Mouse (Mus musculus) ES-Bruce4 (cell line): ENCODE data around the gene Tex14. TPM values are rescaled to one million over a fixed set of nuclear protein-coding genes. Genes with fewer than 3 reads are reported as not detected.
A peak's percentile ranks its signal among the peaks of the same experiment; 100 is the strongest.

ENCODE experiments used
- H3K27ac ChIP-seq: 2 replicates; pipeline ENCODE4 v1.5.1; 2012; ENCODE audit warnings: low read length, inconsistent platforms; ENCODE audit not compliant: insufficient read depth
- H3K27me3 ChIP-seq: 2 replicates; pipeline ENCODE4 v1.6.1; 2012; ENCODE audit warnings: mild to moderate bottlenecking, low read length, inconsistent platforms; ENCODE audit not compliant: control insufficient read depth, poor library complexity, insufficient read depth, severe bottlenecking
- H3K36me3 ChIP-seq: 2 replicates; pipeline ENCODE4 v1.6.1; 2012; ENCODE audit warnings: inconsistent platforms, mild to moderate bottlenecking, low read length, moderate library complexity; ENCODE audit not compliant: control insufficient read depth, poor library complexity, insufficient read depth, severe bottlenecking
- H3K4me1 ChIP-seq: one replicate; pipeline ENCODE4 v1.8.1; 2011; ENCODE audit warnings: low read length; ENCODE audit not compliant: control insufficient read depth, insufficient read depth
- H3K4me3 ChIP-seq: 2 replicates; pipeline ENCODE4 v1.5.1; 2011; ENCODE audit warnings: low read depth, mild to moderate bottlenecking, low read length
- H3K9ac ChIP-seq: 2 replicates; pipeline ENCODE4 v1.6.1; 2012; ENCODE audit warnings: low read depth, mild to moderate bottlenecking, inconsistent platforms; ENCODE audit not compliant: poor library complexity, severe bottlenecking
- H3K9me3 ChIP-seq: replicated peaks from 2 replicates; pipeline ENCODE4 v1.6.1; 2012; ENCODE audit warnings: mild to moderate bottlenecking, low read length, inconsistent platforms; ENCODE audit not compliant: control insufficient read depth, poor library complexity, insufficient read depth, severe bottlenecking
- CTCF ChIP-seq: IDR thresholded peaks from one replicate; pipeline ENCODE4 v1.8.1; 2011; ENCODE audit warnings: low read depth, low read length
- EP300 ChIP-seq: IDR thresholded peaks from 2 replicates; pipeline ENCODE4 v1.6.1; 2011; ENCODE audit warnings: low read depth, low read length; ENCODE audit not compliant: insufficient read depth
- POLR2A ChIP-seq: IDR thresholded peaks from one replicate; pipeline ENCODE4 v1.8.1; 2011; ENCODE audit warnings: low read length; ENCODE audit not compliant: insufficient read depth
- polyA plus RNA-seq: library from polyadenylated mRNA; stranded (reverse); fragments of >200 nt; gene quantifications from 2 replicates; pipeline ENCODE4 v1.2.4, GENCODE M21; 2011; ENCODE audit warnings: low read depth; ENCODE audit not compliant: missing spikeins, insufficient read depth, insufficient read length

The Tex14 gene
- polyA plus RNA-seq, 1 experiment = 15.9 TPM

GRCm38 (mm10) chr11:87587211-87587874 is 182.5 kb downstream of the Tex14 start:
- H3K4me1 ChIP-seq = no peaks in the 10 kb centered on the region
- H3K27ac ChIP-seq = no peak overlapping the region
- no peaks in the 10 kb centered on the region for H3K9me3 ChIP-seq
- TF ChIP-seq CTCF = no peak
- TF ChIP-seq POLR2A = no peak
- TF ChIP-seq EP300 = no peak
- no peak overlapping the region for H3K9ac ChIP-seq
- H3K4me3 ChIP-seq = no peak overlapping the region
- no peaks in the 10 kb centered on the region for H3K27me3 ChIP-seq
- no peaks in the 10 kb centered on the region for H3K36me3 ChIP-seq

GRCm38 (mm10) chr11:87589605-87590004 is 184.7 kb downstream of the Tex14 start:
- Histone ChIP-seq H3K4me3 (no peak overlapping the region), H3K27me3 (no peaks in the 10 kb centered on the region), H3K36me3 (no peaks in the 10 kb centered on the region), H3K4me1 (no peaks in the 10 kb centered on the region), H3K9me3 (no peaks in the 10 kb centered on the region), H3K9ac (no peak overlapping the region), H3K27ac (no peak overlapping the region)
- TF ChIP-seq POLR2A = no peak
- no peak for TF ChIP-seq EP300
- no peak for TF ChIP-seq CTCF

GRCm38 (mm10) chr11:87590841-87591525 is 186.1 kb downstream of the Tex14 start:
- no peaks in the 10 kb centered on the region for H3K4me1 ChIP-seq
- H3K27me3 ChIP-seq = no peaks in the 10 kb centered on the region
- TF ChIP-seq CTCF = no peak
- no peak for TF ChIP-seq EP300
- no peak for TF ChIP-seq POLR2A
- H3K4me3 ChIP-seq = peak overlapping the region; percentile 94
- H3K9me3 ChIP-seq = no peaks in the 10 kb centered on the region
- no peaks in the 10 kb centered on the region for H3K36me3 ChIP-seq
- peak overlapping the region; percentile 52 for H3K27ac ChIP-seq
- peak overlapping the region; percentile 97 for H3K9ac ChIP-seq

GRCm38 (mm10) chr11:87591526-87592353 is 186.9 kb downstream of the Tex14 start, which contains the start of gene Mtmr4:
Gene Mtmr4 (plus strand): TSS chr11:87592162.
- H3K9me3 ChIP-seq = no peaks in the 10 kb centered on the region
- H3K4me1 ChIP-seq = no peaks in the 10 kb centered on the region
- H3K27ac ChIP-seq = peak within 1 kb of the TSS; percentile 52
- H3K9ac ChIP-seq = peak within 1 kb of the TSS; percentile 97
- no peaks in the 10 kb centered on the region for H3K36me3 ChIP-seq
- peak; percentile 92 for TF ChIP-seq POLR2A
- no peak for TF ChIP-seq EP300
- TF ChIP-seq CTCF = no peak
- peak within 1 kb of the TSS; percentile 94 for H3K4me3 ChIP-seq
- no peaks in the 10 kb centered on the region for H3K27me3 ChIP-seq

- Histone ChIP-seq H3K4me3 (peak overlapping the region; percentile 81), H3K36me3 (peaks cover 2% of the 10 kb centered on the region; the same call in 1 of the 2 replicates), H3K27ac (peak overlapping the region; percentile 34; the same call in 1 of the 2 replicates), H3K9me3 (no peaks in the 10 kb centered on the region), H3K9ac (peak overlapping the region; percentile 70), H3K27me3 (no peaks in the 10 kb centered on the region), H3K4me1 (no peaks in the 10 kb centered on the region)
- TF ChIP-seq POLR2A (no peak), EP300 (no peak), CTCF (no peak)
Observed at GRCm38 (mm10) chr11:87592354-87592695, 187.5 kb downstream of the Tex14 start.
